Mouse (Mus musculus) E14TG2a.4 (cell line): Measurements from ENCODE around the gene Smad6.

ENCODE experiments used
- CTCF ChIP-seq: conservative IDR thresholded peaks from 2 replicates; pipeline ENCODE4 v1.5.1; 2014; ENCODE audit warnings: low read length
- NANOG ChIP-seq: IDR thresholded peaks from 2 replicates; pipeline ENCODE4 v1.6.1; 2014; ENCODE audit warnings: borderline replicate concordance, low read length, mixed read lengths
- POU5F1 ChIP-seq: IDR thresholded peaks from 2 replicates; pipeline ENCODE4 v1.6.1; 2014; ENCODE audit warnings: low read length, borderline replicate concordance

GRCm38 (mm10) chr9:63936256-63936655 lies 85.6 kb downstream of the Smad6 start:
- TF ChIP-seq CTCF (no peak), POU5F1 (no peak), NANOG (no peak)
